Mouse (Mus musculus): Measurements from ENCODE around the gene Myo15b.

The Myo15b gene

GRCm38 (mm10) chr11:115872437-115872836 is 14.2 kb downstream of the Myo15b start:
- no peak for DNase-seq (ENCODE audit: low read depth, low spot score)

GRCm38 (mm10) chr11:115875935-115876334 is 17.7 kb downstream of the Myo15b start:
- DNase-seq (ENCODE audit: low read depth, low spot score): no peak

- DNase-seq (ENCODE audit: low read depth, low spot score): no peak
These were observed 18.2 kb downstream of the Myo15b start for GRCm38 (mm10) chr11:115876438-115876837.

GRCm38 (mm10) chr11:115877174-115877755 is 19.1 kb downstream of the Myo15b start:
- no peak for DNase-seq (ENCODE audit: low read depth, low spot score)

DNA sequence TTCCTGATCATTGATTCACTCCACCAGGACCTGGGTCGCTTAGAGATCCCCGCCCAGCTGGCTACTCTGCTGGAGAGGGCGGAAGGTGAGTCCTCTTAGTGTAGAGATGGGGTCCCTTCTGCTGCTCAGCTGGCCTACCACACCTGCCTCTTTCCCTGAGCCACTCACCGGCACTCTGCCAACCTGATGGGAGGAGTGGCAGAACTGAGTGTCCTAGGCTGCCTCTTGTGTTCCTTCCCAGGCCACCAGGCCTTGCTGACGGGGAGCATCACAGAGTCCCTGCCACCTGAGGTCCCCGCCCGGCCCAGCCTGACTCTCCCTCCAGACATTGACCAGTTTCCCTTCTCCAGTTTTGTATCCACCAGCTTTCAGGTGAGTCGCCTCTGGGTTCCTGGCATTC is 19.9 kb downstream of the Myo15b start:
- DNase-seq (ENCODE audit: low read depth, low spot score): no peak

DNA sequence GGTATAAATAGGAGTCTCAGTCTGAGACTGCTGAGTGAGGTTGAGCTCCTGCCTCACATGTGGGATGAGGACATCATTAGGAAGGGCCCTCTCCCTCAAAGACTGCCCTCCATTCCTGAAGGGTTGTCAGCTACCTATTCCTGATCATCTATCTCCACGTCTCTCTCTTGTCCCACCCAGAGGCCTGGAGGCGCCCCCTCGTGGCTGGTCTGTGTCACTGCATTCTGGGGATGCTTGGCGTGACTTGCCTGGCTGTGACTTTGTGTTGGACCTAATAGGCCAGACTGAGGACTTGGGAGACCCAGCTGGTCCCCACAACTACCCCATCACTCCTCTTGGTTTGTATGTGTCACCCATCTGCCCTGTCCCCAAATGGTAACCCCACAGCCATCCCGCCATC is 22.8 kb downstream of the Myo15b start:
- DNase-seq (ENCODE audit: low read depth, low spot score): no peak

DNA sequence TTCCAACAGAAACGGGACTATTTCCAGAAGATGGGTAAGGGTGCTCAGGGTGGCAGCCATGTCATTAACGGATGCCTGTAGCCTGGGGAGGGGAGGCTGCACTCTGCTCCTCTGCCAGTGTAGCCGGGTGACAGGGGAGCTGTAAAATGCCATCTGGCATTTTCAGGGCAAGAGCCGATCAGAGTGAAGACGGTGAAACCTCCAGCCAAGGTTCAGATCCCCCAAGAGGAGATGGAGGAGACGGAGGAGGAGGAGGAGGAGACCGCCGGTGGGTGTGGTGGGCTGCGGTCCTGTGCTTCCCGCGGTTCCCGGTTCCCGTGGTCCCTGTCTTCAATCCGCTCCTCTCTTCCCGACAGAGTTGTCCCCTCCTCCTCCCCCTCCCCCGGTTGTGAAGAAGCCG is 25.0 kb downstream of the Myo15b start:
- no peak for DNase-seq (ENCODE audit: low read depth, low spot score)

GRCm38 (mm10) chr11:115884361-115884760 is 26.2 kb downstream of the Myo15b start:
- DNase-seq (ENCODE audit: low read depth, low spot score): no peak

DNA sequence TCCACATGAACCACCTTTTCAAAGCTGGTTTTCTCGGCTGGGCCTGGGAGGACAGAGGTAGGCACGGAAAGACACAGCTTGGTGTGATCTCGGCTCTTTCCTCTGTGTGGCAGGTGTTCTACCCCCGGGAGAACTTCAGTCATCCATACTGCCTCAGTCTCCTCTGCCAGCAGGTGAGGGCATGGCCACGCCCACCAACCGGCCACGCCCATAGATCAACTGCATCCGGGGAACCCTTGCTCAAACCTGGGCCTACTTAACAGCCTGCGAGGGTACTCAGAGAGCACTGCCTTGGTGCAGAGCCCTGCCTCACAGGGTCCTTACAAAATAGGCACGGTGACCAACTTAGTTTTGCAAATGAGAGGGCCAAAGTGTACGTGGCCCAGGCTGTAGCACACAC is 27.1 kb downstream of the Myo15b start:
- DNase-seq (ENCODE audit: low read depth, low spot score): no peak

- DNase-seq (ENCODE audit: low read depth, low spot score): no peak
These were observed 28.2 kb downstream of the Myo15b start for GRCm38 (mm10) chr11:115886446-115886845.

DNA sequence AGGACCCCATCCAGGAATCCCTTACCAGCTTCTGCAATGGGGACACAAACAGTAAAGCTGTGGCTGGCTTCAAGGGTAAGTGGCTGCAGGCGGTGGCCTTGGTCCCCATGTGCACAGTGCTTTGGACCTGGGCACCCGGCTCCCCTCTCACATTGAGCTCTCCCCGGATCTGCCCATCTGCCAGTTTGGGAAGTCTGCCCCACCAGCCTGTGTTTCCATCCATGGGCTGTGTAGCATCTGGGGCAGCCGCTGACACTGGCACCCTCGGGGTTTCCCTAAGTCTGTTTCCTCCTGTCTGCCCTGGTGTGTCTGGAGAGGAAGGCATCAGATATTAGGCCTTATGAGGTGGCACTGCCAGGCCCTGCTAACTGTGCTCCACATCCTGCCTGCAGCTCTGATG is 29.8 kb downstream of the Myo15b start:
- no peak for DNase-seq (ENCODE audit: low read depth, low spot score)

- DNase-seq (ENCODE audit: low read depth, low spot score): no peak
These were observed 31.0 kb downstream of the Myo15b start for GRCm38 (mm10) chr11:115889159-115889558.

DNA sequence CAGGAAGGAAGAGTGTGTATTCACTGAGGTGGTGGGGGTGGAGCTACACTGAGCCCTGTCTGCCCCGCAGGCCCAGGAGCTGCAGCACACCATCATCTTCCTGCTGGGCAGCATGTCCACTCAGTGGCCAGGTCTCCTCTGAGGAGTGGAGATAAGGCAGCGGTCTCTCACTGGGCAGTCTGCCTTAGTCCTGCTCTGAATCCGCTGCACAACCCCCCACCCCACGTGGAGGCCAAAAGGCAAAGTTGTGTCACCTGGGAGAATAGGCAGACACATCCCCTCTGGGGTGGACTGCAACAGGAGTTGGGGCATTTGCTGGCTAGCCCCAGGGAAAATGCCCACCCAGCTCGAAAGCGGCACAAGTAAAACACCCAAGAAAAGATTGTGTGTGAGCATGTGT is 34.0 kb downstream of the Myo15b start:
- DNase-seq (ENCODE audit: low read depth, low spot score): no peak

GRCm38 (mm10) chr11:115893071-115893470 is 34.9 kb downstream of the Myo15b start:
- no peak for DNase-seq (ENCODE audit: low read depth, low spot score)

- DNase-seq (ENCODE audit: low read depth, low spot score): no peak
These were observed 36.7 kb downstream of the Myo15b start for GRCm38 (mm10) chr11:115894755-115895520.

DNA sequence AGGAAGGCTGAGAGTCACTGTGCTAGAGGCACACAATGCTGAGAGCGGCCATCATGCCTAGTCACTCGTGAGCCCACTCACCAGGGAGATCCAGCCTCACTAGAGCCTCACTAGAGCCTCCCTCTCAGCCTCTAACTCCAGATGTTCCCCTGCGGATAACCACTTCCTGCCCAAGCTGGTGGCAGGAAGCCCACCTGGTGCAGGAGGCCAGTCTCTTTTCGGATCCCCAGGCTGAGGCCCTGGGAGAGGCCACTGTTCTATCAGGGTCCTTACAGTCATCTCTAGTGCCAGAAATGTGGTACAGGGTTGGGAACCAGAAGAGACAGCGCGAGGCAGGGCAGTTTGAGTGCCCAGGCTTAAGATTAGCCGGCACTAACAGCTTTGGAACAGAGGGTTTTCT is 40.2 kb downstream of the Myo15b start:
- DNase-seq (ENCODE audit: low read depth, low spot score): no peak

DNA sequence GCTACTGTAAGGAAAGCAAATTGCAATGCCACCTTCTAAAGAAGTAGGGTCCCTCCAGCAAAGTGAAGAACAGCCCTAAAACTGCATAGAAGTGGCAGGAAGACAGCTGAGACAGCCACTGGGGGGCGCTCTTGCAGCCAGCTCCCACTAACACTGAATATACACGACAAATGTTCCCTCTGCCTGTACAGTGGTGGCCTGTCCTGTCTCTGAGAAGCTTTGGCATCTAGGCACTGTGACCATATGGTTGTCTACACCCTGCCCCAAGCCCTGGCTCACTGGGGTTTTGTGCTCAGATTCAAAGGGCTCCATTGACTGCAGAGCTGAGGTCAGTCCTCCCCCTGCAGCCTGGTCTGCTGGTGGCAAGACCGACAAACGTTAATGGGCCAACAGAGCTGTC is 40.7 kb downstream of the Myo15b start:
- no peak for DNase-seq (ENCODE audit: low read depth, low spot score)

- peak; percentile 88 for DNase-seq (ENCODE audit: low read depth, low spot score)
These were observed 41.5 kb downstream of the Myo15b start, which contains the start of gene Smim5 for GRCm38 (mm10) chr11:115899486-115900266. Gene Smim5 (plus strand): TSS chr11:115899966.

DNA sequence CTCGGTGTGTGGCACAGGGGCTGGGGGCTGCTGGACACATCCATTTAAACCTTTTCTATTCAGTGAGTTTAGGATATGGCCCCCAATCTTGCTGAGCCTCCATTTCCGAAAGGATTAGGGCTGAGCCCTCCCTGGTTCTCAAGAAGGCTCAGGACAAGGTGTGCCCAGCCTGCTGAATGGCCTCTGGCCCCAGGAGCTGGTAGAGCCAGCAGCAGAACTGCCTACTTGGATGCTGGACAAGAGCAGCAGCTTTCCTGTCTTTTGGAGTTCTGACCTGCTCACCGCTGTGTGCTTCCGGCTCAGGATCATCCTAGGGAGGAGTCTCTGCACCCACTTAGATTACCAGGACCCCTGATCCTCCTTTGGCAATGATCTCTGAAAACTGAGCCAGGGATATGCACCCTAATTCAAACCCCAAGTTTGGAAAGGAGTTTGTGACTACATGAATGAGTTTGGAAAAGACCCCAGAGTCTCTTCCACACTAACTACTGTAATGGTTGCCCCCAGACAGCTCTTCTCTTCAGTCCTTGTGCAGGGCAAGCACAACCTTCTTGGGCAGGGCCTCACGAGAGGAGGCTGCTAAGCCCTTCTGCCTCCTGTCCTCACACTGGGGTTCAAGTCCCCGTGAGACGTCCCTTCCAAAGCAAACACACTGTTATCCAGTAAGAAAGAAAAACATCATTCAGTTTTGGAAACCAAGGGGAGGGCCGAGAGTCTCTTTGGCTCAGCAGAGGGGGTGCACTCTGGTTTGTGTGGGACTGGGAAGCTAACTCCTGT is 42.5 kb downstream of the Myo15b start:
- DNase-seq (ENCODE audit: low read depth, low spot score): no peak

DNA sequence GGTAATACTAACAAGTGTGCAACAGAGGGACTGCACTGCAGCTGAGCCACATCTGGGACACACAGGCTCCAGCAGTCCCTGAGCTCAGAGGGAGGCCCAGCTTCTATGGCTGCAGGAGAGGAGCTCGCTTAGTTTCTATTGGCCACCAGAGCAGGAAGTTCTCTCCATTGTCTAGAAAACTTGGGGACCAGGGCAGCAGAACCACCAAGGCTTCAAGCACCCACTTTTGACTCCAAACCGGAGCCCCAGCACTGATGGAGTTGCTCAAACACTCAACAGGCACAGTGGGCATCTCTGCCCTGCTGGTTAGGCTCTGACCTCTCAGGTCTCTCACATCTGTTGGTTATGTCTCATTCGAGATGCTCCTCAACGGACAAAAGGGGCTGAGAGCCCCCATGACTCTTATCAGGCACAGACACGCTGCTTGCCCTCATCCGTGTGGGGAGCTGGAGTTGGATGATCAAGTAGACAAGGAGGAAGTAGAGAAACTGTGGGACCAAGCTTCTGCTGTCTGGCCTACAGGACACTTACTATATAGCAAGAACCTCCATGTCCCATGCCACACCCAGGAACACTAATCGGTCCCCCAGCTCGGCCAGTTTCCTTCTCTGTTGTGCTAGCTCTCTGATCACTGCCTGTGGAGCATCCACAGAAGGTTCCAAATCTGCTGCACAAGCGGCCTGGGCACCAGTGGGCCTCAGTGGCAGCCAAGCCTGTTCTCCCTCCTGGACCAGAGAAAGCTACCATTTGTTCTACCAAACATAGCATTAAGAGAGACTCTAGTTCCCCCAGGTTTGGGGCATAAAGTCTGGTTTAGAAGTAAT is 43.3 kb downstream of the Myo15b start:
- no peak for DNase-seq (ENCODE audit: low read depth, low spot score)

- no peak for DNase-seq (ENCODE audit: low read depth, low spot score)
These were observed 44.0 kb downstream of the Myo15b start for GRCm38 (mm10) chr11:115902177-115902576.

All from skeletal muscle tissue, adult 2 months (tissue).